Mouse (Mus musculus): ENCODE results near the gene Spp1. TPM values are rescaled to one million over a fixed set of nuclear protein-coding genes. Genes with fewer than 3 reads are reported as not detected.
A peak's percentile ranks its signal among the peaks of the same experiment; 100 is the strongest.

Spp1 gene
- total and polyA plus RNA-seq, 2 experiments: 16.7 to 39.8 TPM

- H3K27me3 ChIP-seq (ENCODE audit: control insufficient read depth, insufficient read depth, low read length): no peaks in the 10 kb centered on the region; the same call in 1 of the 2 replicates
- DNase-seq (ENCODE audit: extremely low read depth, low read depth, low spot score): no peak
- H3K4me1 ChIP-seq (ENCODE audit: control insufficient read depth, insufficient read depth, low read length): no peaks in the 10 kb centered on the region
- no peak overlapping the region for H3K27ac ChIP-seq (replicated peaks; ENCODE audit: insufficient read depth, low read depth, low read length)
- no peak overlapping the region for H3K9ac ChIP-seq (ENCODE audit: low read depth, low read length)
- TF ChIP-seq POLR2A (IDR thresholded peaks at IDR 0.05; ENCODE audit: extremely low read depth, insufficient read depth, low read length): no peak
- no peak for TF ChIP-seq CTCF (IDR thresholded peaks at IDR 0.05; ENCODE audit: low read depth, low read length)
- H3K79me2 ChIP-seq (ENCODE audit: control insufficient read depth, insufficient read depth, low read length): no peaks in the 10 kb centered on the region
- no peaks in the 10 kb centered on the region for H3K36me3 ChIP-seq (ENCODE audit: control insufficient read depth, insufficient read depth, low read length)
- 46% methylated on average over 1 of the region's 1 CpGs for WGBS
- no peak overlapping the region for H3K4me3 ChIP-seq (ENCODE audit: insufficient read depth, low read depth, low read length)
Observed at GRCm38 (mm10) chr5:104453075-104453474, 18.2 kb downstream of the Spp1 start.

- H3K27me3 ChIP-seq (ENCODE audit: control insufficient read depth, insufficient read depth, low read length): no peaks in the 10 kb centered on the region; the same call in 1 of the 2 replicates
- no peak overlapping the region for H3K27ac ChIP-seq (replicated peaks; ENCODE audit: insufficient read depth, low read depth, low read length)
- no peak overlapping the region for H3K4me3 ChIP-seq (ENCODE audit: insufficient read depth, low read depth, low read length)
- no peak for DNase-seq (ENCODE audit: extremely low read depth, low read depth, low spot score)
- H3K79me2 ChIP-seq (ENCODE audit: control insufficient read depth, insufficient read depth, low read length): no peaks in the 10 kb centered on the region
- WGBS: 91% methylated on average over 6 of the region's 6 CpGs
- peaks cover 2% of the 10 kb centered on the region; the same call in 1 of the 2 replicates for H3K4me1 ChIP-seq (ENCODE audit: control insufficient read depth, insufficient read depth, low read length)
- no peak overlapping the region for H3K9ac ChIP-seq (ENCODE audit: low read depth, low read length)
- no peaks in the 10 kb centered on the region for H3K36me3 ChIP-seq (ENCODE audit: control insufficient read depth, insufficient read depth, low read length)
- TF ChIP-seq CTCF (IDR thresholded peaks at IDR 0.05; ENCODE audit: low read depth, low read length): no peak
- TF ChIP-seq POLR2A (IDR thresholded peaks at IDR 0.05; ENCODE audit: extremely low read depth, insufficient read depth, low read length): no peak
Observed at GRCm38 (mm10) chr5:104454564-104454963, 19.6 kb downstream of the Spp1 start.

- Histone ChIP-seq H3K9ac (ENCODE audit: low read depth, low read length) (peak within 1 kb of the TSS; percentile 91), H3K27ac (replicated peaks; ENCODE audit: insufficient read depth, low read depth, low read length) (peak within 1 kb of the TSS; percentile 57), H3K4me1 (ENCODE audit: control insufficient read depth, insufficient read depth, low read length) (peaks cover 5% of the 10 kb centered on the region; the same call in 1 of the 2 replicates), H3K36me3 (ENCODE audit: control insufficient read depth, insufficient read depth, low read length) (no peaks in the 10 kb centered on the region), H3K27me3 (ENCODE audit: control insufficient read depth, insufficient read depth, low read length) (no peaks in the 10 kb centered on the region), H3K4me3 (ENCODE audit: insufficient read depth, low read depth, low read length) (peak within 1 kb of the TSS; percentile 98), H3K79me2 (ENCODE audit: control insufficient read depth, insufficient read depth, low read length) (peaks cover 7% of the 10 kb centered on the region; the same call in 1 of the 2 replicates)
- WGBS: 11% methylated on average over 46 of the region's 46 CpGs
- TF ChIP-seq CTCF (IDR thresholded peaks at IDR 0.05; ENCODE audit: low read depth, low read length) (no peak), POLR2A (IDR thresholded peaks at IDR 0.05; ENCODE audit: extremely low read depth, insufficient read depth, low read length) (peak; percentile 59)
- peak; percentile 57 for DNase-seq (ENCODE audit: extremely low read depth, low read depth, low spot score)
Observed at GRCm38 (mm10) chr5:104458832-104459705, 24.2 kb downstream of the Spp1 start, which contains the start of gene Pkd2. Gene Pkd2, plus strand, starts transcription at chr5:104459450.

- Histone ChIP-seq H3K79me2 (ENCODE audit: control insufficient read depth, insufficient read depth, low read length) (peaks cover 7% of the 10 kb centered on the region; the same call in 1 of the 2 replicates), H3K36me3 (ENCODE audit: control insufficient read depth, insufficient read depth, low read length) (no peaks in the 10 kb centered on the region), H3K9ac (ENCODE audit: low read depth, low read length) (peak overlapping the region; percentile 91), H3K27ac (replicated peaks; ENCODE audit: insufficient read depth, low read depth, low read length) (peak overlapping the region; percentile 40), H3K4me1 (ENCODE audit: control insufficient read depth, insufficient read depth, low read length) (peaks cover 5% of the 10 kb centered on the region; the same call in 1 of the 2 replicates), H3K27me3 (ENCODE audit: control insufficient read depth, insufficient read depth, low read length) (no peaks in the 10 kb centered on the region), H3K4me3 (ENCODE audit: insufficient read depth, low read depth, low read length) (peak overlapping the region; percentile 98)
- DNase-seq (ENCODE audit: extremely low read depth, low read depth, low spot score): peak; percentile 24
- TF ChIP-seq CTCF (IDR thresholded peaks at IDR 0.05; ENCODE audit: low read depth, low read length): no peak
- TF ChIP-seq POLR2A (IDR thresholded peaks at IDR 0.05; ENCODE audit: extremely low read depth, insufficient read depth, low read length): no peak
- 1% methylated on average over 81 of the region's 82 CpGs for whole genome bisulfite sequencing
Observed at GRCm38 (mm10) chr5:104459706-104460455, 25.0 kb downstream of the Spp1 start.

- H3K79me2 ChIP-seq (ENCODE audit: control insufficient read depth, insufficient read depth, low read length): peaks cover 7% of the 10 kb centered on the region; the same call in 1 of the 2 replicates
- DNase-seq (ENCODE audit: extremely low read depth, low read depth, low spot score): no peak
- H3K4me1 ChIP-seq (ENCODE audit: control insufficient read depth, insufficient read depth, low read length): peaks cover 5% of the 10 kb centered on the region; the same call in 1 of the 2 replicates
- H3K4me3 ChIP-seq (ENCODE audit: insufficient read depth, low read depth, low read length): peak overlapping the region; percentile 98
- TF ChIP-seq POLR2A (IDR thresholded peaks at IDR 0.05; ENCODE audit: extremely low read depth, insufficient read depth, low read length) (no peak), CTCF (IDR thresholded peaks at IDR 0.05; ENCODE audit: low read depth, low read length) (no peak)
- H3K9ac ChIP-seq (ENCODE audit: low read depth, low read length): no peak overlapping the region
- no peak overlapping the region for H3K27ac ChIP-seq (replicated peaks; ENCODE audit: insufficient read depth, low read depth, low read length)
- H3K27me3 ChIP-seq (ENCODE audit: control insufficient read depth, insufficient read depth, low read length): no peaks in the 10 kb centered on the region
- peaks cover 2% of the 10 kb centered on the region; the same call in 1 of the 2 replicates for H3K36me3 ChIP-seq (ENCODE audit: control insufficient read depth, insufficient read depth, low read length)
- 46% methylated on average over 3 of the region's 3 CpGs for WGBS
Observed at GRCm38 (mm10) chr5:104460456-104460838, 25.5 kb downstream of the Spp1 start.

Data from liver, adult 2 months (tissue).